Mouse (Mus musculus) erythroblast, embryonic 14.5 days (primary cell): ENCODE data around the gene Rab1a. TPM values are rescaled to one million over a fixed set of nuclear protein-coding genes. Genes with fewer than 3 reads are reported as not detected.

Experiments used
- H3K27me3 ChIP-seq: 2 replicates; pipeline ENCODE4 v1.6.1; 2012; ENCODE audit warnings: inconsistent platforms; ENCODE audit not compliant: control insufficient read depth
- H3K36me3 ChIP-seq: 2 replicates; pipeline ENCODE4 v1.6.1; 2012; ENCODE audit warnings: mild to moderate bottlenecking, inconsistent platforms; ENCODE audit not compliant: control insufficient read depth
- H3K4me1 ChIP-seq: 2 replicates; pipeline ENCODE4 v1.6.1; 2012; ENCODE audit warnings: inconsistent platforms; ENCODE audit not compliant: control insufficient read depth
- H3K4me3 ChIP-seq: replicated peaks from 2 replicates; pipeline ENCODE3; 2012; ENCODE audit warnings: moderate library complexity, mild to moderate bottlenecking, inconsistent platforms
- H3K9me3 ChIP-seq: 2 replicates; pipeline ENCODE4 v1.6.1; 2012; ENCODE audit warnings: low read length, inconsistent platforms, mixed read lengths; ENCODE audit not compliant: control insufficient read depth
- GATA1 ChIP-seq: IDR thresholded peaks from 2 replicates; pipeline ENCODE4 v1.6.1; 2012; ENCODE audit warnings: low read length, inconsistent platforms, mixed read lengths
- TAL1 ChIP-seq: IDR thresholded peaks from 3 replicates; pipeline ENCODE4 v1.6.1; 2012; ENCODE audit warnings: low read length, inconsistent platforms, mixed read lengths
- polyA plus RNA-seq: library from polyadenylated mRNA; stranded (reverse); fragments of >175 nt; gene quantifications from 2 replicates; pipeline ENCODE4 v1.2.3, GENCODE M21; 2012

Rab1a gene
- polyA plus RNA-seq, 1 experiment, result 2.8 TPM

DNA sequence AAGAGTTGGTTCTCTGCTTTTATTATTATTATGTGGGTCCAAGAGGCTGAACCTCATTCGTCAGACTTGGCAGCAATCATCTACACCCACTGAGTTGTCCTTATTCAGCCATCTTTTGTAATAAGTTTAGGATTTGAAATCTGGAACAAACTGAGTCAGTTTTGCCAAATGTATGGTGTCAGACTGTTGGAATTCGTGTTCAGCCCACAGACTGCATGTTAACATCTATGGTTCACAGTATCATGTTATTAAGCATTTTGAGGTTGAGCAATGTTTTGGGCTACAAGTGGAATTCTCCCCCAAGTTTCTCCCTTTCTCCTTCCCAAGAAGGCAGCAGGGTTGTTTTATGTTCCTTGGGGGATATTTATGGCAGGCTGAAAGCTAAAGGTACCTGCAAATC, 51.9 kb downstream of the Rab1a start:
- peaks cover 24% of the 10 kb centered on the region for H3K4me1 ChIP-seq
- no peaks in the 10 kb centered on the region; the same call in 1 of the 2 replicates for H3K27me3 ChIP-seq
- H3K4me3 ChIP-seq, result no peak overlapping the region
- H3K9me3 ChIP-seq, result no peaks in the 10 kb centered on the region
- no peaks in the 10 kb centered on the region for H3K36me3 ChIP-seq
- TF ChIP-seq TAL1 (no peak), GATA1 (no peak)

DNA sequence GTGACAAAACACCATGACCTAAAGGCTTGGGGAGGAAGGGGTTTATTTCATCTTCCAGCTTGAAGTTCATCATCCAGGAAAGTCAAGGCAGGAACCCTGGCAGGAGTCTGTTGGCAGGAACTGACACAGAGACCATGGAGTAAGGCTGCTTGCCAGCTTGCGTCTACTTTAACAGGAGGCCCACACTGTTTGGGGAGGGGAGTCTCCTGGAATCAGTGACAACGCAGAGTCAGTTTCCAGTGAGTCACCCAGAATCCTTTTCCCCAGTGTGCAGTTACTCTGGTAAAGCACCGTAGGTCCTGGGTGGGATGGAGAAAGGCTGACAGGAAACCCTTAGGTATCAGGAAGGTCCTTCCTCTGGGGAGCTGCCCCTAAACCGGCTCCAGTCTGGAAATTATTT, 53.6 kb downstream of the Rab1a start:
- Histone ChIP-seq H3K4me3 (no peak overlapping the region), H3K9me3 (no peaks in the 10 kb centered on the region), H3K36me3 (no peaks in the 10 kb centered on the region), H3K27me3 (no peaks in the 10 kb centered on the region; the same call in 1 of the 2 replicates), H3K4me1 (peaks cover 10% of the 10 kb centered on the region)
- TF ChIP-seq TAL1, result no peak
- no peak for TF ChIP-seq GATA1

DNA sequence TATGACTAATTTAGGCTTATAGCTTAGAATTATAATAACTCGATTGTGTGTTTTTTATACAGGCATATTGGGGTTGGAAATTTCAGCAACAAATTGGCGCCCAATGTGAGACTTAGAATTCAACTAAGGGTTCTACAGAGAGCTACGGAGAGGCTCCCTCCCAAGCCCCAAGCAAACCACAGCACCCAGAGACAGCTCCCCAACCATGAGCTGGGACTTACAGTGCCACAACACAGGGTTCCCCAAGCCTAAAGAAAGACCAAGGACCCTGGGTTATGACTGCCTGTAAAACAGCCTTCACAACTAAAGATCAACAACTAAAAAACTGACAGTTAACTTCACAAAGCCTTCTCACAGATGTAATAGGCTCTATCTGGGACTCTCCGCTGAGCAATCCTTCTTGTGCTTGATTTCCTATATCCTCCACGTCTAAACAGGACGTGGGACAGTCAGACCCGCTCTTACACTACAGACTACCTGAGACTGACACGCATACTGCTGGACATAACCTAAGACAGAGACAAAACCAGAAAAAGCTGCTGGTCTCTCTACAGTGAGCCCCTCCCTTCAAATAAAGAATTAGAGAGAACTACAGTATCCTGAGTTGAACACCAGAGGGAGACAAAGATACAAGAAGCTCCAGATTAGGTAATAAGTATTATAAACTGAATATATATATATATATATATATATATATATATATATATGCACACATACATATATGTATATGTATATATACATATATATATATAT, 61.6 kb downstream of the Rab1a start:
- Histone ChIP-seq H3K9me3 (no peaks in the 10 kb centered on the region), H3K27me3 (no peaks in the 10 kb centered on the region; the same call in 1 of the 2 replicates), H3K36me3 (no peaks in the 10 kb centered on the region), H3K4me3 (no peak overlapping the region), H3K4me1 (no peaks in the 10 kb centered on the region)
- no peak for TF ChIP-seq GATA1
- no peak for TF ChIP-seq TAL1

DNA sequence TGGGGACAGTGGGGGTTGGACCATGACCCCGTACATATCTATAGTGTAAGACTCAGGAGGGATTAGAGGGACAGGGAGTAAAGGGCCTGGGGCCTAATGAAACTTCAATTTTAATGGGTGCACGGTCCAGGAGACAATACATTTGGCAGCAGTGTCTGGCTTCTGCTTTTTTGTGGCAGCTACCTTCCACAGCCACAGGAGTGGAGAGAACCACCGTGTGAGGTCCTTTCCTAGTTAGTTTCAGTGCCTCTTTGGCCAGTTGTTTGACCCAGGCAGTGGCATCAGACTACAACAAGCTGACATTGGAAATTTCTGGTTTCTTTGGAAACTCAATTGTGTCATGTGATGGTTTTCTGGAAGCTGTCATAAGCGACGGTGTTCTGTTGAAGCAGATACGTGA, 68.7 kb downstream of the Rab1a start:
- H3K36me3 ChIP-seq, result no peaks in the 10 kb centered on the region
- no peaks in the 10 kb centered on the region for H3K9me3 ChIP-seq
- H3K4me3 ChIP-seq, result no peak overlapping the region
- TF ChIP-seq GATA1 (no peak), TAL1 (no peak)
- no peaks in the 10 kb centered on the region for H3K27me3 ChIP-seq
- no peaks in the 10 kb centered on the region for H3K4me1 ChIP-seq

DNA sequence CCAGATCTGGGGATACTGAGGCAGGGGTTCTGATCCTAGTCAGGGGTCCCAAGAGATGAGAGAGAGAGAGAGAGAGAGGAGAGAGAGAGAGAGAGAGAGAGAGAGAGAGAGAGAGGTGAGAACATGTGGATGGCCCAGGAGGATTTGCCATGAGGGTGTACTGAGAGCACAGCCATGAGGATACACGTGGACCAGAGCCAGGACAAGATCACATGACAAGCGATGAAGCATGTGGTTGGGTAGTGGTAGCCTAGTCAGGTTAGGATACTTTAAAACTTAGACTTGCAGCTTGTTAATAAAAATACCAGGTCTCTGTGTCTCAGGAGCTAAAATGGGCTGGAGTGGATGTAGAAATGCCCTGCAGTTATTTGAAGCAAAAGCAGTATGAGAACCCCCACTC, 74.7 kb downstream of the Rab1a start:
- no peak for TF ChIP-seq TAL1
- TF ChIP-seq GATA1, result no peak
- Histone ChIP-seq H3K36me3 (no peaks in the 10 kb centered on the region), H3K4me1 (no peaks in the 10 kb centered on the region), H3K4me3 (no peak overlapping the region), H3K27me3 (no peaks in the 10 kb centered on the region), H3K9me3 (no peaks in the 10 kb centered on the region)

Other genes with a start within 250 kb of the Rab1a start
- 0.37 and 1.1 TPM in 2 replicates for gene Actr2, start 88.5 kb upstream of the Rab1a start, polyA plus RNA-seq
- 0.14 and 0.19 TPM in 2 replicates for gene Cep68, start 48.0 kb downstream of the Rab1a start, polyA plus RNA-seq
- 0.23 and 0.29 TPM in 2 replicates for gene Slc1a4, start 131.3 kb downstream of the Rab1a start, polyA plus RNA-seq